Mouse (Mus musculus) thymus, adult 2 months (tissue): ENCODE measurements around the gene Efemp2. TPM values are rescaled to one million over a fixed set of nuclear protein-coding genes. Genes with fewer than 3 reads are reported as not detected.

Experiments used
- DNase-seq: peaks from one replicate; pipeline ENCODE4 v3.0.0; 2021
- H3K27ac ChIP-seq: fragments of 200-500 bp; 2 replicates; pipeline ENCODE4 v1.5.1; 2012; ENCODE audit warnings: low read length, control low read depth; ENCODE audit not compliant: control insufficient read depth, insufficient read depth
- H3K27me3 ChIP-seq: fragments of 200-500 bp; 2 replicates; pipeline ENCODE4 v1.6.1; 2012; ENCODE audit warnings: mild to moderate bottlenecking, low read length, moderate library complexity, mixed read lengths; ENCODE audit not compliant: control insufficient read depth, insufficient read depth
- H3K36me3 ChIP-seq: fragments of 200-500 bp; 2 replicates; pipeline ENCODE4 v1.6.1; 2012; ENCODE audit warnings: mild to moderate bottlenecking, low read length, moderate library complexity; ENCODE audit not compliant: control insufficient read depth, insufficient read depth
- H3K4me1 ChIP-seq: fragments of 200-500 bp; replicated peaks from 2 replicates; pipeline ENCODE4 v1.6.1; 2012; ENCODE audit warnings: low read length; ENCODE audit not compliant: control insufficient read depth, insufficient read depth
- H3K4me3 ChIP-seq: fragments of 200-500 bp; 2 replicates; pipeline ENCODE4 v1.5.1; 2012; ENCODE audit warnings: mild to moderate bottlenecking, low read length, control low read depth, moderate library complexity; ENCODE audit not compliant: control insufficient read depth, insufficient read depth
- CTCF ChIP-seq: fragments of 200-500 bp; IDR thresholded peaks from 2 replicates; pipeline ENCODE4 v1.5.1; 2012; ENCODE audit warnings: mild to moderate bottlenecking, control low read depth, low read length, moderate library complexity, borderline replicate concordance; ENCODE audit not compliant: control insufficient read depth, poor library complexity, insufficient read depth; ENCODE audit errors: extremely low read depth
- POLR2A ChIP-seq: fragments of 200-500 bp; IDR thresholded peaks from 2 replicates; pipeline ENCODE4 v1.6.1; 2012; ENCODE audit warnings: mild to moderate bottlenecking, low read length, control low read depth, moderate library complexity; ENCODE audit not compliant: control insufficient read depth, poor library complexity, insufficient read depth; ENCODE audit errors: extremely low read depth
- WGBS: fragments of 180-500 bp; shearing (Covaris S2); methylation state at CpG from one replicate; pipeline ENCODE4 v1.1.7; 2018; 5-methylcytosine and 5-hydroxymethylcytosine counted together
- polyA plus RNA-seq: library from polyadenylated mRNA; depleted of rRNA; stranded (reverse); fragments of >200 nt; gene quantifications from 2 replicates; pipeline ENCODE4 v1.2.3, GENCODE M21; 2012; rRNA removed

Efemp2 gene
- 17.3 and 21.6 TPM in 2 replicates for polyA plus RNA-seq

DNA sequence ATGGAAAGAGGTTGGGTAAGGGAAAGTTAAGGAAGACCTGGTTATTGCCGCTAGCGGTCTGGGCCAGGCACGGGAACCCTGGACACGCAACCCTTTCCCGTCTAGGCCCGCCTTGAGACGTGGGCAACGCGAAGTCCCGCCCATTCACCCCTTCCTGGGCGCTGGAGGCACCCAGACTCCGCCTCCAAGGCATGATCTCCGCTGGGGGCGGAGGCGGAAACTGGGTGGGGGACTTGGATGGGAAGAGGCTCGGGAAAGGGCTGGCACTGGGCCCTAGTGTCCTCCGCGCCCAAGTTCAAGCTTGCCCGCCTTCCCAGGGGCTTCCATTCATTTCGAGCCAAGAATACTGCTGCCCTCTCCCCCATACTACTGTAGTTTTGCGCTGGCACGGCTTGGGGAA is at the start of gene Efemp2:
Efemp2 (plus strand) TSS at position 235 of the 400 bp plus-strand sequence.
- H3K4me1 ChIP-seq = peaks cover 14% of the 10 kb centered on the region
- H3K27me3 ChIP-seq = peaks cover 5% of the 10 kb centered on the region
- H3K36me3 ChIP-seq = no peaks in the 10 kb centered on the region
- TF ChIP-seq CTCF (no peak), POLR2A (no peak)
- peak; percentile 58 for DNase-seq
- H3K27ac ChIP-seq = no peak within 1 kb of the TSS
- 31% methylated on average over 22 of the region's 22 CpGs for WGBS
- peak within 1 kb of the TSS; percentile 46 for H3K4me3 ChIP-seq

GRCm38 (mm10) chr19:5424092-5424781 is 49.5 kb upstream of the Efemp2 start:
- Histone ChIP-seq H3K27me3 (no peaks in the 10 kb centered on the region), H3K4me3 (peak overlapping the region; percentile 63), H3K36me3 (0 out of 2 replicates have a peak, but pooled peaks cover 8% of the 10 kb centered on the region), H3K27ac (peak overlapping the region; percentile 31; the same call in 1 of the 2 replicates), H3K4me1 (peaks cover 32% of the 10 kb centered on the region)
- WGBS = under 1% methylated on average over 41 of the region's 48 CpGs
- no peak for TF ChIP-seq CTCF
- no peak for TF ChIP-seq POLR2A
- peak; percentile 77 for DNase-seq

GRCm38 (mm10) chr19:5424782-5425741 is 48.7 kb upstream of the Efemp2 start, which contains the start of the genes Drap1 and AI837181:
Gene Drap1, minus strand, starts transcription at chr19:5424979.
Gene AI837181, plus strand, starts transcription at chr19:5425144.
- Histone ChIP-seq H3K36me3 (0 out of 2 replicates have a peak, but pooled peaks cover 8% of the 10 kb centered on the region), H3K4me1 (peaks cover 39% of the 10 kb centered on the region), H3K27ac (peak within 1 kb of the TSS; percentile 41), H3K4me3 (peak within 1 kb of the TSS; percentile 83), H3K27me3 (no peaks in the 10 kb centered on the region)
- DNase-seq = peak; percentile 94
- TF ChIP-seq CTCF (no peak), POLR2A (peak; percentile 61)
- WGBS = 1% methylated on average over 84 of the region's 87 CpGs

DNA sequence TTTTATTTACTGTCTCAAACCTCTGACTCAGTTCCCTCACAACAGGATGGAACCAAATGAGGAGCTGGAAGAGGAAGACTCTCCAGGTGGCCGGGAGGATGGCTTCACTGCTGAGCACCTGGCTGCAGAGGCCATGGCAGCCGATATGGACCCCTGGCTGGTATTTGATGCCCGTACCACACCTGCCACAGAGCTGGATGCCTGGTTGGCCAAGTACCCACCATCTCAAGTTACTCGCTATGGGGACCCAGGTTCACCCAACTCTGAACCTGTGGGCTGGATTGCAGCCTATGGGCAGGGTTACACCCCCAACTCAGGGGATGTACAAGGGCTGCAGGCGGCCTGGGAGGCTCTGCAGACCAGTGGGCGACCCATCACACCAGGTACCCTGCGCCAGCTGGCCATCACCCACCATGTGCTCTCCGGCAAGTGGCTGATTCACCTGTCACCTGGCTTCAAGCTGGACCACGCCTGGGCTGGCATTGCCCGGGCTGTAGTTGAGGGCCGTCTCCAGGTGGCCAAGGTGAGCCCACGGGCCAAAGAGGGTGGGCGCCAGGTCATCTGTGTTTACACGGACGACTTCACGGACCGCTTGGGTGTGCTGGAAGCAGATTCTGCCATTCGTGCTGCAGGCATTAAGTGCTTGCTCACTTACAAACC is 47.7 kb upstream of the Efemp2 start:
- no peak for TF ChIP-seq POLR2A
- TF ChIP-seq CTCF = no peak
- H3K27ac ChIP-seq = peak overlapping the region; percentile 41; the same call in 1 of the 2 replicates
- peaks cover 47% of the 10 kb centered on the region for H3K4me1 ChIP-seq
- no peaks in the 10 kb centered on the region for H3K27me3 ChIP-seq
- 0 out of 2 replicates have a peak, but pooled peaks cover 8% of the 10 kb centered on the region for H3K36me3 ChIP-seq
- peak; percentile 13 for DNase-seq
- peak overlapping the region; percentile 83; the same call in 1 of the 2 replicates for H3K4me3 ChIP-seq
- 89% methylated on average over 18 of the region's 18 CpGs for WGBS

GRCm38 (mm10) chr19:5426640-5427290 is 47.0 kb upstream of the Efemp2 start:
- TF ChIP-seq CTCF (no peak), POLR2A (no peak)
- 89% methylated on average over 13 of the region's 13 CpGs for WGBS

DNA sequence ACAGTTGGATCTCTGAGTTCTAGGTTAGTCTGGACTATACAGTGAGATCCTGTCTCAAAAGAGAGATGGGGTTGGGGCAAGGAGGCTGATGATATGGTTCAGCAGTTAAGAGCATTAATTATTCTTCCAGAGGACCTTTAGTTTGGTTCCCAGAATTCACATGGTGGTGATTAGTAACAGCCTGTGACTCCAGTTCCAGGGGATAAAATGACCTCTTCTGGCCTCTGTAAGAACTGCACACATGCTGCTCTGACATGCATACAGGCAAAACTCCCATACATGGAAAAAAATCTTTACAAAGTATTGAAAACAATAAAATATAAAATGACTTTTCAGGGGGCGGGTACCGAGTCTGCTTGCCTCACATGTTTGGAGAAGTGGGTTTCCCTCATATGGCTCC is 45.7 kb upstream of the Efemp2 start:
- H3K27ac ChIP-seq = no peak overlapping the region
- H3K36me3 ChIP-seq = 0 out of 2 replicates have a peak, but pooled peaks cover 8% of the 10 kb centered on the region
- DNase-seq = peak; percentile 53
- 82% methylated on average over 2 of the region's 2 CpGs for WGBS
- no peak overlapping the region for H3K4me3 ChIP-seq
- TF ChIP-seq CTCF = no peak
- no peak for TF ChIP-seq POLR2A
- H3K27me3 ChIP-seq = no peaks in the 10 kb centered on the region
- H3K4me1 ChIP-seq = peaks cover 49% of the 10 kb centered on the region

More at GRCm38 (mm10) chr19:5426640-5427290, 47.0 kb upstream of the Efemp2 start:
- H3K36me3 ChIP-seq = 0 out of 2 replicates have a peak, but pooled peaks cover 8% of the 10 kb centered on the region
- no peak overlapping the region for H3K27ac ChIP-seq
- DNase-seq = no peak
- H3K4me3 ChIP-seq = no peak overlapping the region
- H3K4me1 ChIP-seq = peaks cover 53% of the 10 kb centered on the region
- H3K27me3 ChIP-seq = no peaks in the 10 kb centered on the region
